Mouse (Mus musculus): ENCODE measurements around the gene Dnaja3. TPM values are rescaled to one million over a fixed set of nuclear protein-coding genes. Genes with fewer than 3 reads are reported as not detected.
A peak's percentile ranks its signal among the peaks of the same experiment; 100 is the strongest.
"Not testable (repeated sequence)": the region's sequence is repeated elsewhere in the genome, so short reads cannot be mapped to it uniquely, and the experiment has no call there.

The Dnaja3 gene
- polyA plus RNA-seq, 2 experiments = 18.8 to 34.1 TPM

GRCm38 (mm10) chr16:4676836-4677235 is 37.0 kb downstream of the Dnaja3 start:
- Histone ChIP-seq H3K9ac (replicated peaks) (no peak overlapping the region), H3K4me3 (ENCODE audit: insufficient read depth in 1 of 2, low read depth in 2 of 2, low read length in 2 of 2) (no peak overlapping the region), H3K36me3 (replicated peaks; ENCODE audit: control insufficient read depth, insufficient read depth, low read depth) (peaks cover 4% of the 10 kb centered on the region), H3K27me3 (ENCODE audit: control insufficient read depth, insufficient read depth, low read length) (no peaks in the 10 kb centered on the region), H3K4me2 (ENCODE audit: low read depth) (no peak overlapping the region), H3K4me1 (replicated peaks; ENCODE audit: control insufficient read depth in 2 of 2, insufficient read depth in 2 of 2, low read length in 1 of 2) (peaks cover 10 to 13% of the 10 kb centered on the region in 2 experiments), H3K27ac (no peak overlapping the region), H3K9me3 (ENCODE audit: control insufficient read depth, low read length) (no peaks in the 10 kb centered on the region)
- TF ChIP-seq CTCF (IDR thresholded peaks at IDR 0.05; ENCODE audit: low read depth) = no peak
- TF ChIP-seq EP300 (IDR thresholded peaks at IDR 0.05; ENCODE audit: low read depth) = no peak
- 88% methylated on average over 5 of the region's 5 CpGs for WGBS (ENCODE audit: insufficient replicate concordance)
- DNase-seq (ENCODE audit: low read depth in 3 of 3, low spot score in 3 of 3) (no peak), ATAC-seq (ENCODE audit: insufficient read depth) (no peak)

DNA sequence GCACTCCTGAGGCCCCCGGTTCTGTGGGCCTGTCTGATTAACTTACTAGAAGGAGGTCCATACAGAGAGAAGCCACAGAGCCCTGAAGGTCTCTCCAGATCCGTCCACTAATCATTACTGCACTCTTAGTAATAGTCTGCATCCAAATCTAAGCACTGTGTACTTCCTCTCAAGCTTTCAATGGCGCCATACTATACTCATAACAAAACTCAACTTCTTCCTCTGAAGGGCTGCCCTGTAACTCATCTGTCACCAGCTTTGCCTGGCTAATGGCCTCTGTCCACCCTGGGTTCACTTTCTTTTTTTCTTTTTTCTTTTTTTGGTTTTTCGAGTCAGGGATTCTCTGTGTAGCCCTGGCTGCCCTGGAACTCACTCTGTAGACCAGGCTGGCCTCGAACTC is 38.3 kb downstream of the Dnaja3 start:
- WGBS (ENCODE audit: insufficient replicate concordance) = 64% methylated on average over 5 of the region's 5 CpGs
- no peak overlapping the region for H3K27ac ChIP-seq

GRCm38 (mm10) chr16:4679121-4680018 is 39.6 kb downstream of the Dnaja3 start, which contains the start of gene Coro7:
Coro7 (minus strand) TSS chr16:4679777.
- no peak within 1 kb of the TSS; the same call in 1 of the 2 replicates for H3K27ac ChIP-seq
- H3K4me3 ChIP-seq (ENCODE audit: insufficient read depth in 1 of 2, low read depth in 2 of 2, low read length in 2 of 2) = peak within 1 kb of the TSS; percentile 68 to 73
- peak within 1 kb of the TSS; percentile 94 for H3K4me2 ChIP-seq (ENCODE audit: low read depth)
- DNase-seq (ENCODE audit: low read depth in 3 of 3, low spot score in 3 of 3) (peak; percentile 94 to 95 (median 95)), ATAC-seq (ENCODE audit: insufficient read depth) (peak; percentile 84)
- H3K36me3 ChIP-seq (replicated peaks; ENCODE audit: control insufficient read depth, insufficient read depth, low read depth) = peaks cover 4% of the 10 kb centered on the region; the same call in 1 of the 2 replicates
- no peaks in the 10 kb centered on the region for H3K9me3 ChIP-seq (ENCODE audit: control insufficient read depth, low read length)
- WGBS (ENCODE audit: insufficient replicate concordance) = under 1% methylated on average over 47 of the region's 47 CpGs
- peak within 1 kb of the TSS; percentile 69 for H3K9ac ChIP-seq (replicated peaks)
- no peak for TF ChIP-seq EP300 (IDR thresholded peaks at IDR 0.05; ENCODE audit: low read depth)
- TF ChIP-seq CTCF (IDR thresholded peaks at IDR 0.05; ENCODE audit: low read depth) = no peak
- peaks cover 19 to 26% of the 10 kb centered on the region in 2 experiments for H3K4me1 ChIP-seq (replicated peaks; ENCODE audit: control insufficient read depth in 2 of 2, insufficient read depth in 2 of 2, low read length in 1 of 2)
- H3K27me3 ChIP-seq (ENCODE audit: control insufficient read depth, insufficient read depth, low read length) = no peaks in the 10 kb centered on the region

More for the DNA sequence above, 38.3 kb downstream of the Dnaja3 start:
- no peak for TF ChIP-seq EP300 (IDR thresholded peaks at IDR 0.05; ENCODE audit: low read depth)
- TF ChIP-seq CTCF (IDR thresholded peaks at IDR 0.05; ENCODE audit: low read depth) = no peak
- no peaks in the 10 kb centered on the region for H3K9me3 ChIP-seq (ENCODE audit: control insufficient read depth, low read length)
- peak overlapping the region; percentile 4 to 73; a peak in 2 of 4 replicates for H3K4me3 ChIP-seq (ENCODE audit: insufficient read depth in 1 of 2, low read depth in 2 of 2, low read length in 2 of 2)
- no peak for ATAC-seq (ENCODE audit: insufficient read depth)
- H3K4me1 ChIP-seq (replicated peaks; ENCODE audit: control insufficient read depth in 2 of 2, insufficient read depth in 2 of 2, low read length in 1 of 2) = peaks cover 16 to 22% of the 10 kb centered on the region in 2 experiments
- peak overlapping the region; percentile 13; the same call in 1 of the 2 replicates for H3K9ac ChIP-seq (replicated peaks)
- DNase-seq (ENCODE audit: low read depth in 3 of 3, low spot score in 3 of 3) = no peak
- H3K36me3 ChIP-seq (replicated peaks; ENCODE audit: control insufficient read depth, insufficient read depth, low read depth) = peaks cover 4% of the 10 kb centered on the region; the same call in 1 of the 2 replicates
- H3K4me2 ChIP-seq (ENCODE audit: low read depth) = peak overlapping the region; percentile 94
- no peaks in the 10 kb centered on the region for H3K27me3 ChIP-seq (ENCODE audit: control insufficient read depth, insufficient read depth, low read length)

- not testable (repeated sequence) for H3K4me2 ChIP-seq (ENCODE audit: low read depth); H3K27ac ChIP-seq; H3K9ac ChIP-seq (replicated peaks); H3K36me3 ChIP-seq (replicated peaks; ENCODE audit: control insufficient read depth, insufficient read depth, low read depth); DNase-seq (ENCODE audit: low read depth in 3 of 3, low spot score in 3 of 3); H3K9me3 ChIP-seq (ENCODE audit: control insufficient read depth, low read length); H3K27me3 ChIP-seq (ENCODE audit: control insufficient read depth, insufficient read depth, low read length); ATAC-seq (ENCODE audit: insufficient read depth); H3K4me3 ChIP-seq (ENCODE audit: insufficient read depth in 1 of 2, low read depth in 2 of 2, low read length in 2 of 2)
- 72% methylated on average over 3 of the region's 3 CpGs for WGBS (ENCODE audit: insufficient replicate concordance)
- peaks cover 26 to 33% of the 10 kb centered on the region in 2 experiments for H3K4me1 ChIP-seq (replicated peaks; ENCODE audit: control insufficient read depth in 2 of 2, insufficient read depth in 2 of 2, low read length in 1 of 2)
These were observed 41.2 kb downstream of the Dnaja3 start for GRCm38 (mm10) chr16:4680922-4681455.

- peak overlapping the region; percentile 59 for H3K9ac ChIP-seq (replicated peaks)
- H3K27me3 ChIP-seq (ENCODE audit: control insufficient read depth, insufficient read depth, low read length) = no peaks in the 10 kb centered on the region
- H3K27ac ChIP-seq = peak overlapping the region; percentile 70
- TF ChIP-seq EP300 (IDR thresholded peaks at IDR 0.05; ENCODE audit: low read depth) (no peak), CTCF (IDR thresholded peaks at IDR 0.05; ENCODE audit: low read depth) (no peak)
- DNase-seq (ENCODE audit: low read depth in 3 of 3, low spot score in 3 of 3) = peak in 1 of 3 experiments; percentile 24
- H3K4me3 ChIP-seq (ENCODE audit: insufficient read depth in 1 of 2, low read depth in 2 of 2, low read length in 2 of 2) = peak overlapping the region; percentile 84 to 92; a peak in 3 of 4 replicates
- no peak for ATAC-seq (ENCODE audit: insufficient read depth)
- H3K36me3 ChIP-seq (replicated peaks; ENCODE audit: control insufficient read depth, insufficient read depth, low read depth) = peaks cover 4% of the 10 kb centered on the region
- 39% methylated on average over 4 of the region's 4 CpGs for WGBS (ENCODE audit: insufficient replicate concordance)
- H3K4me1 ChIP-seq (replicated peaks; ENCODE audit: control insufficient read depth in 2 of 2, insufficient read depth in 2 of 2, low read length in 1 of 2) = peaks cover 25 to 34% of the 10 kb centered on the region in 2 experiments
- H3K9me3 ChIP-seq (ENCODE audit: control insufficient read depth, low read length) = no peaks in the 10 kb centered on the region
- H3K4me2 ChIP-seq (ENCODE audit: low read depth) = peak overlapping the region; percentile 88
These were observed 42.9 kb downstream of the Dnaja3 start for GRCm38 (mm10) chr16:4682628-4683179.
